Mouse (Mus musculus): ENCODE measurements around the gene Utp18.

The Utp18 gene

GRCm38 (mm10) chr11:93828619-93829326 is 56.8 kb downstream of the Utp18 start:
- DNase-seq, result peak; percentile 41

DNA sequence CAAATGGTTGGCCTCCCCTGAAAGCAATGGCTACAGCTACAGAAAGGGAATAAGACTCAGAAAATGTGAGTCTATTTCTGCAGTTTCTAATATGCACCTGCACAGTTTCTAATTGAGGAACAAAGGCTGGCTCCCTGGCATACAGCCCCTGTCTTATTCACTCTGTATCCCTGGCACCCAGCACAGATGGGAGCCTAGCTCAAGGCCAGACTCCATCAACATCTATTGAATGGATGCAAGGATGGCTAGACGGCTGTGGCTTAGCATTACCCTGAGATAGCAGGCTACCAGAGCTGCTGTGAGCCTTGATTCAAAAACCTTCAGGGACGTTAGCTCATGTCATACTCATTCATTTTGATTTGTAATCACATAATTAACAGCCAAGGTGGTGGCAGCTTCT is 63.3 kb downstream of the Utp18 start:
- DNase-seq, result no peak

DNA sequence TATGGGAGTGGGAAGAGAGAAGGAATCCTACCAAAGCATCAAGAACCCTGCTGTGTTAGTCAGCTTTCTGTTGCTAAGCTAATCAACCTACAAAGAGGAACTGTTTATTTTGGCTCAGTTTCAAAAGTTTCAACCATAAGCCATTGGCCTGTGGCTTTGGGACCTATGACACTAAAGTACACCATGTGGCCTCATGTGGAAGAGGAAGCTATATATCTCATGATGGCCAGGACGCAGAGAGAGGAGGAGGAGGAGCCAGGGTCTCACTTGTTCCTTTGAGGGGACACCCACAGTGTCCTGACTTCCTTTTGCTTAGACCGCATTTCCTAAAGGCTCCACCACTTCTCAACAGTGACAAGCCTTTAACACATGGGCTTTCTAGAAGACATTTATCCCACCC is 64.0 kb downstream of the Utp18 start:
- DNase-seq, result no peak

- peak; percentile 30 for DNase-seq
These were observed 67.4 kb downstream of the Utp18 start for GRCm38 (mm10) chr11:93817966-93818738.

GRCm38 (mm10) chr11:93812955-93813354 is 72.6 kb downstream of the Utp18 start:
- DNase-seq, result no peak

GRCm38 (mm10) chr11:93812125-93812868 is 73.3 kb downstream of the Utp18 start:
- DNase-seq, result peak; percentile 78
